Mouse (Mus musculus): Measurements from ENCODE around the gene Tifab.
"Not testable (repeated sequence)": the region's sequence is repeated elsewhere in the genome, so short reads cannot be mapped to it uniquely, and the experiment has no call there.

Tifab gene

GRCm38 (mm10) chr13:56178416-56179035 is at the start of gene Tifab:
TSS of gene Tifab (minus strand) at chr13:56178885.
- no peak for DNase-seq (ENCODE audit: low spot score)

DNA sequence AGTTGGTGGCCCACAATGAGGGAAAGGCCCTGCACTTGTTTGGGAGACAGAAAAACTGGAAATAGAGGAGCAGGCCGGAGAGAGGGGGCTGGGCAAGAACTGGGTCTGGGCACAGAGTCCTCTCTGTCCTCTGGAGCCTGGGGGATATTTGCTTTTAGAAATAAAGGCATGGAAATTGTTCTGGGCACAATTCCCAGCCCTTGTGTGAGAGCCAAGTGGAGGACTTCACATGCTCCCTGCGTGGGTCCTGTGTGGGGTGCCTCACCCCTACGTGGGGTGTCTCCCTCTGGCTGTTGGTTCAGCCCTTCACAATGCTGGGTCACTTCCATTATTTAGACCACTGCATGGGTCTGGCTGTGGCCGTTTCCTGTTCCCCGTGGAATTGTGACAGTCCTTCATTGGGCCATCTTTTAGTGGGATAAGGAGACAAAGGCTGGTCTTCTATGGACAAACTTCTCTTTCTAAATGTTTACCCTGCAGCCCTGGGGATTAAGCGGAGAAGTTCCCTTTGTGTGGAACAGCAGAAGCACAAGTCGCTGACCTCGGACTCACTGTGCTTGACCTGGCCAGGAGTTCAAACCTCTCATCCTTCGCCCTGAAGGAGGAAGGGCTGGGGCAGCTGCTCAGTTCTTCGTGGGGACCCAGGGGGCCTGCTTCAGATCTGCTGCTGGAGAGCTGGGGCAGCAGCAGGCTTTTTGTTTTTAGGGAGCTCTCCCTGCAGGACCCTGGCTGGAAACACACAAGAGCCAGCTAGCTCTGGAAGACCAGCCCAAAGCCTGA is 47.7 kb upstream of the Tifab start:
- DNase-seq (ENCODE audit: low spot score): no peak

DNA sequence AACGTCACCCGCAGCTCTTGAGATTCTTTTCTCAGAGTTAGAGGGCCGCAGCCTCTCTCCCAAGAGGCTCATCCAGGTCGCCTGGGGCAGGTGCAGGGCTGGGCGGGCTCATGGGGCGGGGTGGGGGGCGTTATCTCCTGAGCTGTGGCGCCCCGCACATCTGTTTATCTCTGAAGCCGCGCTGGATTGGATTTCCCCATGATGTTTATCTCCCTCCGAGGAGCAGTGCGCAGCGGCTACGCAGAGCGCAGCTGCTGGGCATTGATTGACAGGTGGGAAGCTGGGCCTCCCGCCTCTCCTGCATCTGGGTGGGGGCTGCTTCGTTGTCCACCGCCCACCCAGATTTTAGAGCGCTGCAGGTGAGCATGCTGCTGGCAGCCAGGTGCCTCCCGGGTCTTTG is 44.9 kb upstream of the Tifab start:
- no peak for DNase-seq (ENCODE audit: low spot score)

GRCm38 (mm10) chr13:56222849-56223246 is 44.2 kb upstream of the Tifab start:
- DNase-seq (ENCODE audit: low spot score): no peak

GRCm38 (mm10) chr13:56221995-56222848 is 43.5 kb upstream of the Tifab start:
- peak; percentile 16 for DNase-seq (ENCODE audit: low spot score)

DNA sequence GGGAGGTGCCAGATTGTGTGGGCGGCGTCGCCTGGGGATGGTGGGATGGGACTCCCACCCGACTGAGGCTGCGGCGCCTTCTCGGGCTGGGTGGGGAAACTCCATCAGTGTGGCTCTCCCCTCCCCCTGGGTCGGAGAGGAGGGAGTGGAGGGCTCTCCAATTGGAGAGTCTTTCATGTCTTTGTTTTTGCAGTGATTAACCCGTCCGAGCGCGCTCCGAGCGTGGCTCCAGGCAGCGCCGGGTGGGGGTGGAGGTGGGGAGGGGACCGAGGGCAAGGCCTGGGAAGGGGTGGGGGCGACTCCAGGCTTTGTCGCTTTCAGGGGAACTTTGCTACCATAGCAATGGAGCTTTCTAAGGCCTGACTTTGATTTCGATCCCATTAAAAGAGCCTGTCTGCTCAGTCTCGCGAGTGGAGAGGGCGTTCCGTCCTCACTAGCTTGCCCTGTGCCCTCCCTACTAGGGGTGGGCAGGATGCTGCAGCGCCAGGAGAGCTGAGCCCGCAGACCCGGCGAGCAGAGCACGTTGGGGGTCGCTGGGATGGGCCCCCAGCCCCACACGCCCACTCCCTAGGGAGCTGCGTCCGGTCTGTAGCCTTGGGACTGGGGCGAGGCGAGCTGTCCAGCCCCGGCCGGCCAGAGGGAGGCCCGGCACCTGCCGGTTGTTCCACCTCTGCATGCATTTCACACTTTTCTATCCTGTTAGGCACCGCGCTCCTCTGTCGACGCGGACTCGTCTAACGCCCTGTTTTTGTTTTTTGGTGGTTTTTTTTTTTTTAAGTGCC is 42.6 kb upstream of the Tifab start:
- no peak for DNase-seq (ENCODE audit: low spot score)

GRCm38 (mm10) chr13:56219254-56219653 is 40.6 kb upstream of the Tifab start:
- no peak for DNase-seq (ENCODE audit: low spot score)

GRCm38 (mm10) chr13:56216090-56216489 is 37.4 kb upstream of the Tifab start:
- no peak for DNase-seq (ENCODE audit: low spot score)

DNA sequence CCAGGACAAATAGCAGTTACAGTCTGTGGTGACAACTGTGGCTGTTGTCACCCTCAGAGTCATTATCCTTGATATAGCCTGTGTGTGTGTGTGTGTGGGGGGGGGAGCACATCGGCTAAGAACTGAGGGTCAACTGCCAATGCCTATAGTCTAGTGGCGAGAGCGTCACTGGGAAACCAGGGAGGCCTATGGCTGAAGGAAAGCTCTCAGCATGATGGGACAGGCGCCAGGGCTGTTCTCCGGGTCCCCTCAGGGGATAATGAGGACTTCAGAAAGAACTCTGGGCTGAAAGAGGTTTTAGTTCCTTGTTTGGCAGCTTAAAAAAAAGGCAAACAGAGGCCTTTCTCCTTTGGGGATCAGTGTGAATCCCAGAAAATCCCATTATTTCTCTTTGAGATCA is 35.9 kb upstream of the Tifab start:
- DNase-seq (ENCODE audit: low spot score): no peak

DNA sequence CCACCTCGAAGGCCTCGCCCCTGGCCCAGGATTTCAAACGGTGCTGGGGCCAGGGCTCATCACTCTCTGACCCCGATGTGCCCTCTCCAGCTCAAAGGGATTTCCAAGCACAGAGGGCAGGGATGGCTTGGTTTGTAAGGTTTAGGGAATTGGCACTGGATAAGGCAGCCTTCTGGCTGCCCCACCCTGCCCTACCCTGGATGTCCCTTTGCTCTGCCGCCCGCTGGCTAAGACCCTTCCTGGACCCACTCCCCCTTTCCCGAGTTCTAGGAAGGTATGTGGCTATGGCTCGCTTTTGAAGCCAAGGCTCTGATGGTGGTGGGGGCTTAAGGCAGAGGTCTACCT is 30.4 kb upstream of the Tifab start:
- DNase-seq (ENCODE audit: low spot score): no peak

DNA sequence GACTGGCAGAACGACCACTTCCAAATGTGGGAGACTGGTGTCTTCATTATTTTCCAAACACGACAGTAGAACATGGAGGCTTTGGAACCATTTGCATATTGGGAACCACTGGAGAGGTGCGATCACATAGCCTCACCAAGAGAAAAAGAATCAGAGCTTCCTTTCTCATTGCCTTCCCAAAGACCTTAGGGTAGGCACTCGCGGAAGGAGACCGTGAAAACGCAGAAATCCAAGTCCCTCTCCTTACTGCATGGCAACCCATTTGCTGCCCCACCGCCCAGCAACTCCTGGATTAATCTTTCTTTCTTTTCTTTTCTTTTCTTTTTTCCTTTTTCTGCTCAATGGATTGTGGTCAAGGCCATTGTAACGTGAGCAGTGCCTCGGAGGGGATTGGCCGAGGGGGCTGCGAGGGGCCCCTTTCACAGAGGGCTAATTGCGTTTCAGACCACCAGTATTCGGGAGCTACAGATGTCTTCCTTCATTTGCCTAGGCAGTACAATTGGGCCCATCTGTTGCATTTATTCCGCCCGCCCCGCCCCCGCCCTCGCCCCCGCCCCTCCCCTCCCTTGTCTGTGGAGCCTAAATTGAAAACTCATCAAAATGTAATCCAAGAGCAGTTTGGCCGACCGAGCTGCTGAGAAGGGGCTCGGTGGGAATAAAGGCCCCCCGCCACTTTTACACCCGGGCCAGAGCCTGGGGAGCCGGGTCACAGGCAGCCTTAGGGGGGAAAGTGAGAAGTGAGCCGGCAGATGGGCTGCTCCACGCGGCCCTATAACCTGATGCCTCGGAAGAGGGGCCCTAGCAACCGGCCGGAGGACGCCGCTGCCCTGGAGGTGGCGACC is 29.8 kb upstream of the Tifab start:
- DNase-seq (ENCODE audit: low spot score): no peak

GRCm38 (mm10) chr13:56199506-56199905 is 20.8 kb upstream of the Tifab start:
- DNase-seq (ENCODE audit: low spot score): no peak

- peak; percentile 90 for DNase-seq (ENCODE audit: low spot score)
Measured at GRCm38 (mm10) chr13:56197473-56198266, 19.0 kb upstream of the Tifab start.

DNA sequence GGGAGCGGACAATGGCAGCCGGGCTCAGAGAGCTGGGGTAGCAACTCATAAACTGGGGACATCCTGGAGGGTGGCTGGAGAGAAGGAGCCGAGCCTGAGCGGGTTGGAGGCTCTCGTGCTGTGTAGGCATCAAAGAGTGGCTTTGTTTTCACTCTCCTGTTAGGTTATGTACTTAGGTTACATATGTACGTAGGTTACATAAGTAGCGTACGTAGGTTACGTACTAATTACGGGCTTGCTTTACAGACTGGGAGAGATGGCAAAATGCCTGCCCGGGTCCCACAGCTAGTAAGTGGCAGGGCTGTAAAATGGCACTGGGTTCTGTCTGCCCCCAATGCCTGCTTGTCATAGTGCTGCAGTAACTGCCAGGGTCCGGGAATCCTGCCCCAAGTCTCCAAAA is 18.3 kb upstream of the Tifab start:
- no peak for DNase-seq (ENCODE audit: low spot score)

GRCm38 (mm10) chr13:56195824-56196223 is 17.1 kb upstream of the Tifab start:
- DNase-seq (ENCODE audit: low spot score): not testable (repeated sequence)

DNA sequence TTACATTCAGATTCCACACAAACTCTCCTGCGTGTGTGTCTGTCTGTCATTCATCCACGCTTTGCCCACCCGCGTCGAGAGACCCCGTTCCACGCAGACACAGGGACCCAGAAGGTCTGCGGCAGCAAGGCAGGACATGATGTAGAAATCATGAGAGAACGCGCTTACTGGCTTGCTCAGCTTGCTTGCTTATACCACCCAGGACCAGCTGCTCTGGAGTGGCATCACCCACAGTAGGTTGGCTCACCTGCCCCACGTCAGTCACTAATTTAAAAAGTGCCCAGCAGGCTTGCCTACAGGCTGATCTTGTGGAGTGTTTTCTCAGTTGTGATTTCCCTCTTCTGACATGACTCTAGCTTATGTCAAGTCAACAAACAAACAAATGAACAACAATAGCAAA is 15.5 kb upstream of the Tifab start:
- DNase-seq (ENCODE audit: low spot score): not testable (repeated sequence)

- DNase-seq (ENCODE audit: low spot score): peak; percentile 41
Measured at GRCm38 (mm10) chr13:56191225-56191624, 12.5 kb upstream of the Tifab start.

DNA sequence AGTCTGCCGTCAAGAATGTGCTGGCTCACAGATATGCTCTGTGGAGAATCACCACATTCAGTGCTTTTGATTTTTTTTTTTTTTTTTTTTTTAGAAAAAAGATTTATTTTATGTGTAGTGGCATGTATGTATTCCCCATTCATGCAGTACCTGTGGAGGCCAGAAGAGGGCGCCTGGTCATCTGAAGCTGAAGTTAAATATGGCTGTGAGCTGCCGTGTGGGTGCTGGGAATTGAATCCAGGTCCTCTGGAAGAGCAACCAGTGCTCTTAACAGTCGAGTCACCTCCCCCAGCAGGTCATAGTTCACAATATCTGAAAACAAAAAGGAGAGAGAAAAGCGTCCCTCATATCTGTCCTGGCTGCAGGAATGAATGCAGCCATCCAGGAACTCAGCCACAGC is 11.0 kb upstream of the Tifab start:
- no peak for DNase-seq (ENCODE audit: low spot score)

DNA sequence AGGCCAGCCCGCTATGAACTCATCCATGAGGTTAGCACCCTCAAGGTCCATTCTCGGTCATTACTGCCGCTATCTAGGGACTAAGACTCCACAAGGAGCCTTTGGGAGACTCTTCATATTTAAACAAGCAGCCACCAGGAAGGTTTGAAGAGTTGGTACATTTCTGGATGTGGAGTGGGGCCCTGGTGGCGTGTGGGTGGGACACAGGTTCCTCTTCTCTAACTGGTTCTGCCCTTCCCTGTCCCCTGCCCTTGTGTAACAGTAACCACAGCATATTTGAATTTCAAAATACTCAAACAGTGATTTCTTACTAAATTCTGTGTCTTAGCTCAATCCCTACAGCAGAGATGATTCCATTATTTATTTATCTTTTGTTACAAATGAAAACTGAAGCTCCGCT is 5.0 kb upstream of the Tifab start:
- DNase-seq (ENCODE audit: low spot score): no peak

DNA sequence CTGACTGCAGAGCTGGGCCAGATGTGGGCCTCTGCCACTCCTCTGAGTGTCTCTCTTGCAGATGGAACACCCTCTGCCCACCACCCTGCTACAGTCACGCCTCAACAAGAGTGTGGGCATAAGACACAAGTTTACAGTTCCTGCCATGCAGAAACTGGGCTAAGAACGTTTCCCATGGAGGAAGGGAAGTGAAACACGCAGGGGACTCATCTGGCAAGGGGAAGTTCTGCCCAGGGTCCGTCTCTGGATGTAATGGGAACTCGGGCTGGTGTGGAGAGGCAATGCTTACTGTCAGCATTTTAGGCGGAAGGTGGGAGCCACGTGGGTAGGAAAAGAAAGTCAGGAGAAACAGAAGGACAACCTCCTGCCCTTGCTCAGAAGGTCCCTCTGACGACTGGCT is 2.7 kb upstream of the Tifab start:
- DNase-seq (ENCODE audit: low spot score): no peak
